10 mouse cellular contexts compared by ENCODE assay signal in the genomic region with DNA sequence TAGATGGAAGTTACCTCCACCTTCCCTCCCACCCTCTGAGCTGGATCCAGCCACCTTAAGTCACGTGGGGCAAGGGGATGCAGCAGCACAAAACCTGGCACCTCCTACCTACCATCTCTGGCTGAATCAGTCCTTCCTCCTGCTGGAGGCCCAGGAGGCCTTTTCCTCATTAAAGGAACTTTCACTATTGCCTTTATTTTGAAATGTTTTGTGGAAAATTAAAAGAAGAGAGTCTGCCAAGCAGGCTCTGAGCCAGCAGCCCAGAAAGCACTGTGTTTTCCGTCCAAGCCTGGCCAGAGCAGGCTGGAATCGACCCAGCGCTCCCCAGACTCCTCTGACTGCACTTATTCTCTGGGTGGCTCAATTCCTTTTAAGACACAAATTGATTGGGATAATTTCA.
A peak's percentile ranks its signal among the peaks of the same experiment; 100 is the strongest.
DNase-seq lines count a peak whose midpoint lies in the region; ATAC-seq and TF ChIP-seq lines count a peak whose summit lies in the region.
"Had no signal": no experiment of that assay in that cellular context is flagged by ENCODE, and none has a peak within 500 bp of the region (broad histone marks: within the 10 kb centered on the region; RNA-seq: fewer than 3 reads in every experiment).

No protein-coding gene starts in this region.

- TF ChIP-seq POLR2A in lung, adult 2 months (IDR thresholded peaks at IDR 0.05; ENCODE audit: borderline replicate concordance, extremely low read depth, low read depth, low read length) = no peak

- H3K9ac ChIP-seq in hindbrain, embryonic 15.5 days = no peak overlapping the region
- no peak overlapping the region for H3K9ac ChIP-seq in hindbrain, embryonic 11.5 days (ENCODE audit: low read depth, low read length)
- H3K9ac ChIP-seq: liver, embryonic 15.5 days had no signal

- H3K4me1 ChIP-seq in hindbrain, embryonic 15.5 days (replicated peaks) = peaks cover 12% of the 10 kb centered on the region
- no peaks in the 10 kb centered on the region for H3K4me1 ChIP-seq in hindbrain, embryonic 11.5 days (replicated peaks; ENCODE audit: control insufficient read depth, insufficient read depth, low read length)
- no peaks in the 10 kb centered on the region for H3K4me1 ChIP-seq in lung, adult 2 months (ENCODE audit: control insufficient read depth, insufficient read depth, low read length)
- H3K4me1 ChIP-seq: liver, embryonic 15.5 days had no signal

- 0 out of 2 replicates have a peak overlapping the region, but pooled peaks have one; percentile 4 for H3K27ac ChIP-seq in hindbrain, embryonic 15.5 days (replicated peaks)
- H3K27ac ChIP-seq in hindbrain, embryonic 11.5 days (ENCODE audit: low read depth, low read length) = no peak overlapping the region
- H3K27ac ChIP-seq: liver, embryonic 15.5 days had no signal

- no peaks in the 10 kb centered on the region for H3K27me3 ChIP-seq in hindbrain, embryonic 15.5 days
- H3K27me3 ChIP-seq in hindbrain, embryonic 11.5 days (ENCODE audit: control insufficient read depth, insufficient read depth, low read length) = no peaks in the 10 kb centered on the region
- H3K27me3 ChIP-seq: liver, embryonic 15.5 days had no signal

- no peaks in the 10 kb centered on the region for H3K9me3 ChIP-seq in hindbrain, embryonic 15.5 days
- no peaks in the 10 kb centered on the region for H3K9me3 ChIP-seq in hindbrain, embryonic 11.5 days (ENCODE audit: control insufficient read depth, low read length)
- H3K9me3 ChIP-seq: liver, embryonic 15.5 days had no signal

- no peak overlapping the region for H3K4me2 ChIP-seq in hindbrain, embryonic 15.5 days
- no peak overlapping the region for H3K4me2 ChIP-seq in hindbrain, embryonic 11.5 days (replicated peaks; ENCODE audit: low read depth, low read length)
- H3K4me2 ChIP-seq: liver, embryonic 15.5 days had no signal

- H3K4me3 ChIP-seq in hindbrain, embryonic 15.5 days = no peak overlapping the region
- no peak overlapping the region for H3K4me3 ChIP-seq in hindbrain, embryonic 11.5 days (ENCODE audit: low read depth, low read length)
- no peak overlapping the region for H3K4me3 ChIP-seq in lung, adult 2 months (replicated peaks; ENCODE audit: extremely low read depth, low read depth, low read length)
- H3K4me3 ChIP-seq: liver, embryonic 15.5 days had no signal

- 52% methylated on average over 4 of the region's 4 CpGs for WGBS in hindbrain, embryonic 15.5 days
- 88% methylated on average over 4 of the region's 4 CpGs for WGBS in hindbrain, embryonic 11.5 days
- 57% methylated on average over 4 of the region's 4 CpGs for WGBS in lung, adult 2 months

- ATAC-seq in hindbrain, embryonic 15.5 days (ENCODE audit: low FRiP score, low read depth) = no peak
- ATAC-seq in hindbrain, embryonic 11.5 days (ENCODE audit: low FRiP score) = no peak

- H3K36me3 ChIP-seq in hindbrain, embryonic 15.5 days = no peaks in the 10 kb centered on the region
- no peaks in the 10 kb centered on the region for H3K36me3 ChIP-seq in hindbrain, embryonic 11.5 days (ENCODE audit: control insufficient read depth, insufficient read depth, low read length)
- H3K36me3 ChIP-seq: G1E; liver, embryonic 15.5 days had no signal

- DNase-seq in hindbrain, embryonic 11.5 days (ENCODE audit: low spot score) = no peak
- peak; percentile 60 for DNase-seq in adrenal gland, postnatal 14 days
- peak; percentile 66 for DNase-seq in gastrocnemius, postnatal 25 days
- peak; percentile 8 for DNase-seq in lung, adult 2 months
- no peak for DNase-seq in thymus, postnatal 14 days
- no peak for DNase-seq in natural killer cell, adult 2 months (ENCODE audit: low spot score in 2 of 2)
- DNase-seq in MN1 (ENCODE audit: low spot score) = no peak

- TF ChIP-seq CTCF in lung, adult 2 months (IDR thresholded peaks at IDR 0.05; ENCODE audit: insufficient read depth, low read length) = no peak

Comparison
In these comparisons a context has a peak if more than half of its experiments do, and no peak if none do; other contexts are left out.
1. DNase-seq: peak in adrenal gland, postnatal 14 days (single experiment), gastrocnemius, postnatal 25 days (single experiment) and lung, adult 2 months (single experiment); none in hindbrain, embryonic 11.5 days (single experiment), thymus, postnatal 14 days (single experiment), natural killer cell, adult 2 months (0 of 2) and MN1 (single experiment).